Mouse (Mus musculus) layer of hippocampus, adult 8-10 months (tissue): ENCODE results near the gene Ccdc84. TPM values are rescaled to one million over a fixed set of nuclear protein-coding genes. Genes with fewer than 3 reads are reported as not detected.
"Not testable (repeated sequence)": the region's sequence is repeated elsewhere in the genome, so short reads cannot be mapped to it uniquely, and the experiment has no call there.

ENCODE experiments used
- DNase-seq, 2 experiments: peaks; one replicate each; pipeline ENCODE4 v3.0.0; 2022; ENCODE audit warnings: low spot score in 2 of 2
- microRNA-seq, 2 experiments: library from miRNA; unstranded; fragments of <30 nt; microRNA quantifications; one replicate each; pipeline ENCODE4 v1.2.0; 2022
- total RNA-seq, 4 experiments: library from RNA; stranded (reverse); gene quantifications; 2 replicates each; pipeline ENCODE4 v1.2.4; 2022

Ccdc84 gene
- total RNA-seq, 4 experiments from 2014 or later, result 21.1 to 24.9 (median 23.4) TPM

- DNase-seq, result not testable (repeated sequence)
Observed at GRCm38 (mm10) chr9:44361931-44362330, 56.4 kb downstream of the Ccdc84 start.

- DNase-seq, result peak; percentile 90 to 95
Observed at GRCm38 (mm10) chr9:44361190-44361917, 57.0 kb downstream of the Ccdc84 start, which contains the start of gene Vps11. Gene Vps11, minus strand, starts transcription at chr9:44361670.

Small RNA genes lying within 50 kb of the gene (microRNA-seq; reads per million reads assigned to microRNA genes)
- 1.6 to 1.8 reads per million in 2 experiments for gene Mir7085

Other genes with a start within 250 kb of the Ccdc84 start
- 10 to 100 TPM; 58.7 to 75.3 (median 65.0) TPM for gene Cbl, start 184.5 kb downstream of the Ccdc84 start, total RNA-seq
- 10 to 100 TPM in 1 of 4 experiments, 1 to 10 TPM in 3; 2.4 to 10.2 (median 4.0) TPM for gene Ccdc153, start 177.9 kb downstream of the Ccdc84 start, total RNA-seq
- gene Pdzd3, start 167.1 kb downstream of the Ccdc84 start, total RNA-seq, result 1 to 10 TPM in 3 of 4 experiments, under 1 TPM in 1; 0.49 to 2.0 (median 1.1) TPM
- gene Nlrx1, start 150.0 kb downstream of the Ccdc84 start, total RNA-seq, result 10 to 100 TPM in 3 of 4 experiments, 1 to 10 TPM in 1; 8.7 to 13.1 (median 10.5) TPM
- 10 to 100 TPM; 69.2 to 77.6 (median 71.1) TPM for gene Abcg4, start 130.0 kb downstream of the Ccdc84 start, total RNA-seq
- 10 to 100 TPM; 32.0 to 40.3 (median 38.4) TPM for gene Hinfp, start 112.9 kb downstream of the Ccdc84 start, total RNA-seq
- gene C2cd2l, start 98.3 kb downstream of the Ccdc84 start, total RNA-seq, result 100 to 1,000 TPM; 177 to 228 (median 205) TPM
- 10 to 100 TPM; 15.1 to 19.7 (median 16.1) TPM for gene Dpagt1, start 92.5 kb downstream of the Ccdc84 start, total RNA-seq
- gene H2afx, start 83.9 kb downstream of the Ccdc84 start, total RNA-seq, result 10 to 100 TPM; 40.3 to 44.3 (median 41.6) TPM
- 10 to 100 TPM; 20.2 to 26.9 (median 25.3) TPM for gene Hmbs, start 74.3 kb downstream of the Ccdc84 start, total RNA-seq
- 10 to 100 TPM; 56.4 to 64.6 (median 60.9) TPM for gene Vps11, start 56.9 kb downstream of the Ccdc84 start, total RNA-seq
- gene Hyou1, start 39.1 kb downstream of the Ccdc84 start, total RNA-seq, result 100 to 1,000 TPM in 3 of 4 experiments, 10 to 100 TPM in 1; 96.8 to 147 (median 121) TPM
- 10 to 100 TPM; 24.0 to 29.5 (median 28.1) TPM for gene Slc37a4, start 21.7 kb downstream of the Ccdc84 start, total RNA-seq
- gene Rps25, start 11.4 kb downstream of the Ccdc84 start, total RNA-seq, result 100 to 1,000 TPM; 739 to 859 (median 825) TPM
- gene Trappc4, start 11.0 kb downstream of the Ccdc84 start, total RNA-seq, result 10 to 100 TPM; 63.7 to 73.0 (median 68.9) TPM
- gene Foxr1, start 22.6 kb upstream of the Ccdc84 start, total RNA-seq, result not detected
- not detected for gene Upk2, start 36.4 kb upstream of the Ccdc84 start, total RNA-seq
- gene Bcl9l, start 64.3 kb upstream of the Ccdc84 start, total RNA-seq, result 10 to 100 TPM; 61.8 to 68.3 (median 64.9) TPM
- not detected for gene Cxcr5, start 143.3 kb upstream of the Ccdc84 start, total RNA-seq
- 100 to 1,000 TPM; 130 to 145 (median 134) TPM for gene Ddx6, start 186.3 kb upstream of the Ccdc84 start, total RNA-seq